Mouse (Mus musculus): ENCODE data around the gene Gm20388. TPM values are rescaled to one million over a fixed set of nuclear protein-coding genes. Genes with fewer than 3 reads are reported as not detected.

Gene Gm20388
- polyA plus RNA-seq, 1 experiment from 2014 or later: 47.1 TPM

DNA sequence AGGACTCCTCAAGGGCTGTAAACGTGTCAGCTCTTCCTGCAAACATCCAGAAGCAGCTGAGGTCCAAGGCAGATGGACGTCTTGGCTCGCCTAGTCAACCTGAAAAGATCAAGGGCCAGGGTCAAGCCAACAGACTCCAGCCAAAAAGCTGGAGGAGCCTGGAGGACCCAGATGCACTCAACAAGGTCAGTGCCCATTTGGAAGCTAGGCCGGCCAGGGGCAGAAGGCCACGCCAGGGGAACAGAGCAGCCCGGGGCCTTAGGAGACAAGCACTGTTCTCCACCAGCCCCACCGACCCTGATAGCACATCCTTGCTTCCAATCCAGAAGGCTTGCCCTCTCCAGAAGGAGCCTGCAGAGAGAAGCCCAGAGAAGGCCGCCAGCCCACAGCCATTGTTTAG is 2354.9 kb downstream of the Gm20388 start:
- WGBS (ENCODE audit: missing documents): 96% methylated on average over 8 of the region's 8 CpGs
- no peaks in the 10 kb centered on the region for H3K79me2 ChIP-seq (ENCODE audit: inconsistent target)
- H3K4me3 ChIP-seq (ENCODE audit: inconsistent target): no peak overlapping the region
- no peaks in the 10 kb centered on the region for H3K36me3 ChIP-seq (ENCODE audit: inconsistent target)
- no peak overlapping the region for H3K27ac ChIP-seq

DNA sequence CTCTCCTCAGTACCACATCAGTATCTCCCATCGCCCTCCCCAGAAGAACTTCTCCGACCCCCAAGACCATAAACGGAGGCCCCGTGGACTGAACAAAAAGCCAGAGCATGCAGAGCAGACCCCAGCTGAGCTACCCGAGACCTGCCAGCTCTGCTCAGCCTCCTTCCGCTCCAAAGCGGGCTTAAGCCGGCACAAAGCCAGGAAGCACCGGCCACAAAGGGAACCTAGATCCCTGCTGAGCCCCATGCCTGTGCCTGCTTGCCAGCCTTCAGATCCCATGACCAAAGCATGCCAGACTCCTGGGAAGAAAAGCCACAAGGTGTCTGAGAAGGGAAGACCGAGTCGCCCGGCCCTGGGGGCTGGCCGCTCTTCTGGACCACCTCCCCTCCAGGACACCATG is 2356.2 kb downstream of the Gm20388 start:
- WGBS (ENCODE audit: missing documents): 29% methylated on average over 13 of the region's 13 CpGs
- H3K36me3 ChIP-seq (ENCODE audit: inconsistent target): no peaks in the 10 kb centered on the region
- no peak overlapping the region for H3K4me3 ChIP-seq (ENCODE audit: inconsistent target)
- H3K27ac ChIP-seq: no peak overlapping the region
- no peaks in the 10 kb centered on the region for H3K79me2 ChIP-seq (ENCODE audit: inconsistent target)

DNA sequence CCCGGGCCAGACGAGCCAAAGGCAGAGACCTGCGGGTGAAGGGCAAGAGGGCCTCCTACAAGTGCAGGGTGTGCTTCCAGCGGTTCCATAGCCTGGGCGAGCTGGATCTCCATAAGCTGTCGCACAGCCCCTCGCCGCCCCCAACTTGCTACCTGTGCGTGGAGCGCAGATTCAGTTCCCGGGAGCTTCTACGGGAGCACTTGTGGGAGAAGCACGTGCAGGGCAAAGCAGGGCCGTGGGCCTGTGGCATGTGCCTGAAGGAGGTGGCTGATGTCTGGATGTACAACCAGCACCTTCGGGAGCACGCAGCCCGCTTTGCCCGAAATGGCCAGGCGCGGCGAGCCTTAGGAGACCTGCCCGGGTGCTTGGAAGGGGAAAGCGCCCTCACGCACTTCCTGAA is 2358.2 kb downstream of the Gm20388 start:
- no peaks in the 10 kb centered on the region for H3K79me2 ChIP-seq (ENCODE audit: inconsistent target)
- WGBS (ENCODE audit: missing documents): 81% methylated on average over 22 of the region's 24 CpGs
- H3K4me3 ChIP-seq (ENCODE audit: inconsistent target): no peak overlapping the region
- no peak overlapping the region for H3K27ac ChIP-seq
- H3K36me3 ChIP-seq (ENCODE audit: inconsistent target): no peaks in the 10 kb centered on the region

GRCm38 (mm10) chr8:122269404-122269803 is 2358.8 kb downstream of the Gm20388 start:
- Histone ChIP-seq H3K79me2 (ENCODE audit: inconsistent target) (no peaks in the 10 kb centered on the region), H3K27ac (no peak overlapping the region), H3K4me3 (ENCODE audit: inconsistent target) (no peak overlapping the region), H3K36me3 (ENCODE audit: inconsistent target) (no peaks in the 10 kb centered on the region)
- WGBS (ENCODE audit: missing documents): 10% methylated on average over 21 of the region's 21 CpGs

DNA sequence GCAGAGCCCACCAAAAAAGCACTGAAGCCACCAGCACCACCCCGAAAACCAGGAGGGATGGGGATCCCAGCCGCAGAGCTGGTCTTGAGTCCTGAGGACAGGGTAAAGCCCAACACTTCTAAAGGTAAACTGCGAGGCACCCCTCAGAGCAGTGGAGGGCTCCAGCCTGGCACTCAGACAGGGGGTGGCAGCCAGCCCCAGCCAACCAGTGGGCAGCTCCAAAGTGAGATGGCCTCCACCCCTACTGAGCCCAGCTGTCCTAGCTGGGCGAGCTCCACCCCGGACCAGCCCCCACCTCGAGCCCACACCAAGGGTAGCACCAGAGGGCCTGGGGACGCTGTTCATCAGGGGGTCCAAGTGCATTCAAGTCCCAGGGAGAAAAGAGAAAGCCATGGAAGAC is 2359.9 kb downstream of the Gm20388 start:
- WGBS (ENCODE audit: missing documents): 96% methylated on average over 7 of the region's 7 CpGs
- no peak overlapping the region for H3K27ac ChIP-seq
- H3K36me3 ChIP-seq (ENCODE audit: inconsistent target): no peaks in the 10 kb centered on the region
- no peak overlapping the region for H3K4me3 ChIP-seq (ENCODE audit: inconsistent target)
- H3K79me2 ChIP-seq (ENCODE audit: inconsistent target): no peaks in the 10 kb centered on the region

DNA sequence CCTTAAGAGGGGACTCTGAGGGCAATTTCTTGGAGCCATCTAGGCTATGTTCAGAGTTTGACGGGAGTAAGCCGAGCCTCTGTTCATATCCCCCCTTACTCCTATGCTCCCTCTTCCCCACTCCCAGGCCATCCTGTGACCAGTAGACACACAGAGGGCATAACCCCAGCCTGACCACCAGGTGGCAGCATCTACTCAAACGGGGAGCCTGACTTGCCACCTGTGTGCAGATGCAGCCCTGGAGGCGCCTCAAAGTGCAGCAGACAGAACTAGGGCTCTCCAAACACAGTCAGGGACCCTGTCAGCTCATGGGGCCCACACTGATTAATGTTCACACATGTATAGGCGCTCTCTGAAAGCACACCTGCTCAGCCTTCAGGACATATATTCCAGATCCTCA is 2362.5 kb downstream of the Gm20388 start:
- 17% methylated on average over 5 of the region's 5 CpGs for WGBS (ENCODE audit: missing documents)
- no peak overlapping the region for H3K27ac ChIP-seq

GRCm38 (mm10) chr8:122273826-122274225 is 2363.2 kb downstream of the Gm20388 start:
- no peak overlapping the region for H3K27ac ChIP-seq
- no peaks in the 10 kb centered on the region for H3K36me3 ChIP-seq (ENCODE audit: inconsistent target)
- WGBS (ENCODE audit: missing documents): 72% methylated on average over 7 of the region's 7 CpGs
- H3K79me2 ChIP-seq (ENCODE audit: inconsistent target): no peaks in the 10 kb centered on the region
- H3K4me3 ChIP-seq (ENCODE audit: inconsistent target): no peak overlapping the region

More for the DNA sequence above, 2362.5 kb downstream of the Gm20388 start:
- no peaks in the 10 kb centered on the region for H3K79me2 ChIP-seq (ENCODE audit: inconsistent target)
- no peaks in the 10 kb centered on the region for H3K36me3 ChIP-seq (ENCODE audit: inconsistent target)
- H3K4me3 ChIP-seq (ENCODE audit: inconsistent target): no peak overlapping the region

DNA sequence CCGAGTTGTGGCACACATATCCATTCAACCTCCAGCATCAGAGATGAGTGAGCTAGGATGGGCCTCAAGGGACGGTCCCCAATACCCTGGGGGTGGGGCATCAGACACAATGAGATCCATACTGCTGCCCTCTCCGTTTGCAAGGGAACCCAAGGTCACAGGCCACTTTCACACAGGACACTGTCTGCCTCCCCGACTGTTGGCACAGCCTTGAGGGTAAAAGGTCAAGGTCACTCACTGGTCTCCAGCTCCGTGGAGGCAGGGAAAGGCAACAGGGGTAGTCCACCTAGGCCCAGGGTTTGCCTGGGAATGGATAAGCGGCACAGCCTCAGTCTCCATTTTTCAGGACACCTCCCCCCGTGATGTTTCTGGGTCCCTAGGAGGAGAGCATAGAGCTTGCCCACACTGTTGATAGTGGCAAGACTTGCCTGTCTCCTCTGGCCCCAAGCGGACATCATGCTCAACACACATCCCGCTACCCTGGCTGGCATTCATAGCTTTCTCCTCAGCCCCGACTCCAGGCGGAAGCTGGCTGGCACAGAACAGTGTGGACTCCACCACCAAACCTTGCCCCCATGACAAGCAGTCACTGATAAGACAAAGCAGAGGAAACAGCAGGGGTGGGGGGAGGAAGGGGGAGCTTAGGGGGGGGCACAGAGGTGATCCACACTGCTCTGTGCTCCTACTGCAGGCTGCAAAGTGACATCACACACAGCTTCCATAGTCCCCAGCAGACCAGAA is 2364.2 kb downstream of the Gm20388 start:
- WGBS (ENCODE audit: missing documents): 67% methylated on average over 11 of the region's 11 CpGs
- Histone ChIP-seq H3K27ac (no peak overlapping the region), H3K36me3 (ENCODE audit: inconsistent target) (no peaks in the 10 kb centered on the region), H3K79me2 (ENCODE audit: inconsistent target) (no peaks in the 10 kb centered on the region), H3K4me3 (ENCODE audit: inconsistent target) (no peak overlapping the region)

GRCm38 (mm10) chr8:122276308-122276707 is 2365.7 kb downstream of the Gm20388 start:
- Histone ChIP-seq H3K36me3 (ENCODE audit: inconsistent target) (no peaks in the 10 kb centered on the region), H3K79me2 (ENCODE audit: inconsistent target) (no peaks in the 10 kb centered on the region), H3K27ac (no peak overlapping the region), H3K4me3 (ENCODE audit: inconsistent target) (no peak overlapping the region)
- WGBS (ENCODE audit: missing documents): 95% methylated on average over 5 of the region's 5 CpGs

GRCm38 (mm10) chr8:122277204-122277995 is 2366.8 kb downstream of the Gm20388 start:
- Histone ChIP-seq H3K4me3 (ENCODE audit: inconsistent target) (no peak overlapping the region), H3K27ac (no peak overlapping the region), H3K79me2 (ENCODE audit: inconsistent target) (no peaks in the 10 kb centered on the region), H3K36me3 (ENCODE audit: inconsistent target) (no peaks in the 10 kb centered on the region)
- 66% methylated on average over 18 of the region's 18 CpGs for WGBS (ENCODE audit: missing documents)

- Histone ChIP-seq H3K27ac (no peak overlapping the region), H3K4me3 (ENCODE audit: inconsistent target) (no peak overlapping the region), H3K36me3 (ENCODE audit: inconsistent target) (no peaks in the 10 kb centered on the region), H3K79me2 (ENCODE audit: inconsistent target) (no peaks in the 10 kb centered on the region)
- WGBS (ENCODE audit: missing documents): 58% methylated on average over 4 of the region's 4 CpGs
These were observed 2369.5 kb downstream of the Gm20388 start for GRCm38 (mm10) chr8:122280156-122280555.

DNA sequence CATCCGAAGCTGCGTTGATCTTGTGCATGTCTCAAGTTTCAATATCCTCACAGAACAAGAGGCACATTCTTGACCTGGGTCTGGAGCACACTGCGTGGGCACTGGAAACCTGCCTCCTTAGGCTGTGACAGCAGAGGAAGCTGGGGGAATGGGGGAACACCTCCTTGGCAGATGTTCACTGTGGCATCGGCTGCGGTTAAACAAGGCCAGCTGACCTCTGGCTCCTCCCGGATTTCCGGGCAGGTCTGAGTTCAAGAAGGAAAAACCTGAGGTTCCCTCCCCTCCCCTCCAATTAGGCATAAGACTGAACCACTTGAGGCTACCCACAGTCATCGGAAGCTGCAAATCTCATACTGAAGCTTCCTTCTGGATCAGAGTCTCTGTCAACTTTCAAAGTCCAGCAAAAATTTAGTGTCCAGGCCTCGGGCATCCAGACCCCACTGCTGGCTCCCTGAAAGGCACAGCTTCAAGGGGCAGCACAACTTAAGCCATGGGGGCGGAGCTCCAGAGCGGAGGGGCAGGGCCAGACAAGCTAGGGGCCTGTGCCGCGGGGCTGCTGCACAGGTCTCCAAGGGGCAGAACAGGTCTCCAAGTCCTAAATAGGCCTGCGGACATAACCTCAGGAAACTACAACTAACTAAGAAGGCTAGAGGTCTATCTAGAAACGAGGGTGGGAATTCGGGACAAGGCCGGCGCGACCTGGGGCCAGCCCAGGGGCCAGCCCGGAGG is 2370.1 kb downstream of the Gm20388 start:
- Histone ChIP-seq H3K27ac (peak overlapping the region; percentile 45), H3K36me3 (ENCODE audit: inconsistent target) (no peaks in the 10 kb centered on the region), H3K4me3 (ENCODE audit: inconsistent target) (peak overlapping the region; percentile 19; the same call in 1 of the 2 replicates), H3K79me2 (ENCODE audit: inconsistent target) (no peaks in the 10 kb centered on the region)
- 8% methylated on average over 20 of the region's 20 CpGs for WGBS (ENCODE audit: missing documents)

- Histone ChIP-seq H3K36me3 (ENCODE audit: inconsistent target) (no peaks in the 10 kb centered on the region), H3K27ac (peak overlapping the region; percentile 53), H3K79me2 (ENCODE audit: inconsistent target) (no peaks in the 10 kb centered on the region), H3K4me3 (ENCODE audit: inconsistent target) (peak overlapping the region; percentile 25; the same call in 1 of the 2 replicates)
- WGBS (ENCODE audit: missing documents): 1% methylated on average over 44 of the region's 47 CpGs
These were observed 2370.8 kb downstream of the Gm20388 start for GRCm38 (mm10) chr8:122281317-122282034.

DNA sequence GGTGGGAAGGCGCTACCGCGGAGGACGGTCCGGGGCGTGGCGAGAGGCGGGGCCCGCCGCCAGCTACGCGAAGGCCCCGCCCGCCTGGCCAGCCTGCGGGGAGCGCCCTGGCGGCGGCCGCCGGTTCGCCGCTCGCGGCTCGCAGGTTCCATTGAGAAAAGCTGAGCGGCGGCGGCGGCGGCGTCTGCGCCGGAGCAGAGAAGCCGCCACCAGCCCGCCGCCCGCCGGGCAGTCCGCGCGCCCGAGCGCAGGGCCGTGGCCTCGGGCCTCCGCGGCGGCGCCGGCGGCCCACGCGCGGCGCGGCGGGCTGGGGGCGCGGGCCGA is 2371.4 kb downstream of the Gm20388 start, which contains the start of gene Zfpm1:
Zfpm1 (plus strand) TSS at position 107 of the 324 bp plus-strand sequence.
- peak within 1 kb of the TSS; percentile 53 for H3K27ac ChIP-seq
- no peaks in the 10 kb centered on the region for H3K79me2 ChIP-seq (ENCODE audit: inconsistent target)
- 0% methylated on average over 40 of the region's 60 CpGs for WGBS (ENCODE audit: missing documents)
- peak within 1 kb of the TSS; percentile 29 for H3K4me3 ChIP-seq (ENCODE audit: inconsistent target)
- H3K36me3 ChIP-seq (ENCODE audit: inconsistent target): no peaks in the 10 kb centered on the region

Data from macrophage (primary cell).